Mouse (Mus musculus) liver, embryonic 14.5 days (tissue): ENCODE results near the gene Emc10. TPM values are rescaled to one million over a fixed set of nuclear protein-coding genes. Genes with fewer than 3 reads are reported as not detected.

Experiments used
- ATAC-seq: fragments of 200-750 bp; cut with Nextera tagmentation; 2 replicates; pipeline ENCODE4 v1.8.0; 2017; ENCODE audit warnings: moderate number of reproducible peaks, mild to moderate bottlenecking, moderate library complexity; ENCODE audit not compliant: insufficient read depth
- DNase-seq, 3 experiments: peaks; one replicate each; pipeline ENCODE4 v3.0.0-alpha.2; 2012 to 2013; ENCODE audit warnings: low read depth in 3 of 3, low spot score in 3 of 3
- H3K27ac ChIP-seq: fragments of 300-500 bp; sonication (generic); 2 replicates; pipeline ENCODE4 v1.5.1; 2014; ENCODE audit warnings: moderate library complexity, mild to moderate bottlenecking, control low read depth, inconsistent platforms
- H3K27me3 ChIP-seq: fragments of 300-500 bp; sonication (generic); 2 replicates; pipeline ENCODE4 v1.6.1; 2014; ENCODE audit warnings: mild to moderate bottlenecking, low read length, moderate library complexity; ENCODE audit not compliant: control insufficient read depth, insufficient read depth
- H3K36me3 ChIP-seq: fragments of 300-500 bp; sonication (generic); replicated peaks from 2 replicates; pipeline ENCODE4 v1.6.1; 2014; ENCODE audit warnings: low read depth; ENCODE audit not compliant: control insufficient read depth, insufficient read depth
- H3K4me1 ChIP-seq, 2 experiments: fragments of 200-500 bp in 1 of 2; fragments of 300-500 bp in 1 of 2; sonication (generic) in 1 of 2; replicated peaks; 2 replicates each; pipeline ENCODE4 v1.6.1; 2012 to 2014; ENCODE audit warnings: antibody characterized with exemption in 1 of 2, inconsistent platforms in 1 of 2, low read length in 1 of 2; ENCODE audit not compliant: control insufficient read depth in 2 of 2, insufficient read depth in 2 of 2
- H3K4me2 ChIP-seq: fragments of 300-500 bp; sonication (generic); 2 replicates; pipeline ENCODE4 v1.6.1; 2014; ENCODE audit warnings: low read depth, mild to moderate bottlenecking, control low read depth, moderate library complexity
- H3K4me3 ChIP-seq, 2 experiments: fragments of 200-500 bp in 1 of 2; fragments of 300-500 bp in 1 of 2; sonication (generic) in 1 of 2; 2 replicates each; pipeline ENCODE4 v1.5.1; 2012 to 2014; ENCODE audit warnings: low read depth in 2 of 2, low read length in 2 of 2, mild to moderate bottlenecking in 2 of 2, control low read depth in 1 of 2, inconsistent platforms in 1 of 2, moderate library complexity in 1 of 2; ENCODE audit not compliant: insufficient read depth in 1 of 2
- H3K9ac ChIP-seq: fragments of 300-500 bp; sonication (generic); replicated peaks from 2 replicates; pipeline ENCODE4 v1.6.1; 2014; ENCODE audit warnings: mild to moderate bottlenecking, control low read depth, moderate library complexity
- H3K9me3 ChIP-seq: fragments of 300-500 bp; sonication (generic); 2 replicates; pipeline ENCODE4 v1.6.1; 2016; ENCODE audit warnings: low read length, mixed read lengths; ENCODE audit not compliant: control insufficient read depth
- CTCF ChIP-seq: IDR thresholded peaks from 2 replicates; pipeline ENCODE4 v1.5.1; 2016; ENCODE audit warnings: antibody characterized with exemption, low read depth, control low read depth
- EP300 ChIP-seq: IDR thresholded peaks from 2 replicates; pipeline ENCODE4 v1.6.1; 2016; ENCODE audit warnings: antibody characterized with exemption, low read depth
- WGBS: fragments of 180-500 bp; shearing (Covaris S2); extraction: QIAGEN DNeasy Blood & Tissue Kit; methylation state at CpG from one replicate; pipeline ENCODE4 v1.1.7; 2014; ENCODE audit not compliant: insufficient replicate concordance; 5-methylcytosine and 5-hydroxymethylcytosine counted together
- microRNA-seq: library from miRNA; unstranded; fragments of <30 nt; microRNA quantifications from one replicate; pipeline ENCODE4, GENCODE M21; 2016
- polyA plus RNA-seq, 2 experiments: library from polyadenylated mRNA; depleted of rRNA in 1 of 2; stranded (reverse) in 1 of 2; unstranded in 1 of 2; fragments of >200 nt; fragmentation: Nextera tagmentation in 1 of 2; extraction: Ambion mirVana in 1 of 2; gene quantifications; 2 replicates each; pipeline versions ENCODE4 v1.2.1 to v1.2.3; 2012 to 2014

Emc10 gene
- polyA plus RNA-seq, 2 experiments: 41.7 to 46.7 TPM

- ATAC-seq: no peak
- no peak overlapping the region for H3K4me3 ChIP-seq
- WGBS: 11% methylated on average over 20 of the region's 20 CpGs
- no peak overlapping the region for H3K27ac ChIP-seq
- H3K4me2 ChIP-seq: no peak overlapping the region
- no peaks in the 10 kb centered on the region for H3K36me3 ChIP-seq
- no peaks in the 10 kb centered on the region for H3K4me1 ChIP-seq
- H3K9ac ChIP-seq: no peak overlapping the region
- no peaks in the 10 kb centered on the region for H3K9me3 ChIP-seq
- H3K27me3 ChIP-seq: peaks cover 73% of the 10 kb centered on the region
- TF ChIP-seq EP300 (no peak), CTCF (0 out of 2 replicates have a peak, but pooled peaks have one; percentile 11)
- DNase-seq: no peak
Observed at GRCm38 (mm10) chr7:44443268-44444173, 52.8 kb downstream of the Emc10 start.

DNA sequence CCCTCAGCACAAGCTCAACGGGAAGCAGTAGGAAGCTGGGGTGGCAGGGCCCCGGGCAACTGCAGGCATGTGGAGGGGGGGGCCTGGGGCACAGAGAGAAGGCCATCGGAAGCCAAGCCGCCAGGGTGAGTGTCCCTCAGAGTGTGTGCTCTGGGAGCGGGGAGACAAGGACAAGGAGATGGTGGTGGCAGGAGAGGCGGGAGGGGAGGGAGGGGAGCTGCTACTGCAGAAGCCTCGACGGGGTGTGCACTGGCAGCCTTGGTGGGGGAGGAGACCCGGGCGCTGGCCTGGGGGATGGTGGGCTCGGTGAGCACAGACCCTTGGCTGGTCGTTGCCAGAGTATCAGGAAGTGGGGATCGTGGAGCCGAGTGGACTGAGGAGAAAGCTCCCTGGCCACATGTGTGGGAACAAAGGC lies 53.9 kb downstream of the Emc10 start:
- Histone ChIP-seq H3K27me3 (peaks cover 73% of the 10 kb centered on the region), H3K4me3 (no peak overlapping the region), H3K9me3 (no peaks in the 10 kb centered on the region), H3K9ac (no peak overlapping the region), H3K4me1 (no peaks in the 10 kb centered on the region), H3K4me2 (no peak overlapping the region), H3K36me3 (no peaks in the 10 kb centered on the region), H3K27ac (no peak overlapping the region)
- TF ChIP-seq CTCF (no peak), EP300 (no peak)
- DNase-seq: no peak
- 0% methylated on average over 14 of the region's 14 CpGs for WGBS
- ATAC-seq: no peak

- no peaks in the 10 kb centered on the region for H3K36me3 ChIP-seq
- TF ChIP-seq EP300 (no peak), CTCF (no peak)
- ATAC-seq (no peak), DNase-seq (no peak)
- H3K4me1 ChIP-seq: no peaks in the 10 kb centered on the region
- no peak overlapping the region for H3K27ac ChIP-seq
- no peak overlapping the region for H3K4me3 ChIP-seq
- WGBS: 1% methylated on average over 14 of the region's 14 CpGs
- no peaks in the 10 kb centered on the region for H3K9me3 ChIP-seq
- no peak overlapping the region for H3K4me2 ChIP-seq
- peaks cover 73% of the 10 kb centered on the region for H3K27me3 ChIP-seq
- no peak overlapping the region for H3K9ac ChIP-seq
Observed at GRCm38 (mm10) chr7:44441648-44442109, 54.6 kb downstream of the Emc10 start.

GRCm38 (mm10) chr7:44441180-44441579 lies 55.1 kb downstream of the Emc10 start:
- DNase-seq (no peak), ATAC-seq (no peak)
- H3K4me3 ChIP-seq: no peak overlapping the region
- no peak overlapping the region for H3K27ac ChIP-seq
- WGBS: 15% methylated on average over 1 of the region's 1 CpGs
- no peak overlapping the region for H3K4me2 ChIP-seq
- H3K4me1 ChIP-seq: peaks cover 0 to 2% of the 10 kb centered on the region in 2 experiments; a peak in 3 of 4 replicates
- TF ChIP-seq CTCF (no peak), EP300 (no peak)
- H3K9me3 ChIP-seq: no peaks in the 10 kb centered on the region
- peaks cover 69% of the 10 kb centered on the region for H3K27me3 ChIP-seq
- no peaks in the 10 kb centered on the region for H3K36me3 ChIP-seq
- H3K9ac ChIP-seq: no peak overlapping the region

GRCm38 (mm10) chr7:44440479-44440878 lies 55.9 kb downstream of the Emc10 start:
- no peak for TF ChIP-seq EP300
- no peak for TF ChIP-seq CTCF
- H3K36me3 ChIP-seq: no peaks in the 10 kb centered on the region

More at GRCm38 (mm10) chr7:44440479-44440878, 55.9 kb downstream of the Emc10 start:
- H3K4me1 ChIP-seq: peaks cover 0 to 2% of the 10 kb centered on the region in 2 experiments; a peak in 3 of 4 replicates
- WGBS: 49% methylated on average over 1 of the region's 1 CpGs
- H3K4me2 ChIP-seq: no peak overlapping the region
- H3K27ac ChIP-seq: no peak overlapping the region
- DNase-seq (no peak), ATAC-seq (no peak)
- peaks cover 62% of the 10 kb centered on the region for H3K27me3 ChIP-seq
- H3K4me3 ChIP-seq: no peak overlapping the region
- H3K9ac ChIP-seq: no peak overlapping the region
- no peaks in the 10 kb centered on the region for H3K9me3 ChIP-seq

Small RNAs within 50 kb of the gene (microRNA-seq; reads per million reads assigned to microRNA genes)
- gene Mir7052 (1.7 reads per million), gene Mir7053 (1.3 reads per million)

Other genes with a start within 250 kb of the Emc10 start
- gene 1700028J19Rik, start 249.8 kb downstream of the Emc10 start, polyA plus RNA-seq (2012; rRNA removed): 0.97 and 1.3 TPM in 2 replicates
- 1.3 and 1.5 TPM in 2 replicates for gene 1700028J19Rik, start 249.8 kb downstream of the Emc10 start, polyA plus RNA-seq (2014; fragmentation: Nextera tagmentation; extraction: Ambion mirVana)
- 43.8 and 47.9 TPM in 2 replicates for gene 2410002F23Rik, start 249.8 kb downstream of the Emc10 start, polyA plus RNA-seq (2012; rRNA removed)
- 20.0 and 21.8 TPM in 2 replicates for gene 2410002F23Rik, start 249.8 kb downstream of the Emc10 start, polyA plus RNA-seq (2014; fragmentation: Nextera tagmentation; extraction: Ambion mirVana)
- not detected in 2 replicates for gene Acp4, start 239.2 kb downstream of the Emc10 start, polyA plus RNA-seq (2012; rRNA removed)
- gene Acp4, start 239.2 kb downstream of the Emc10 start, polyA plus RNA-seq (2014; fragmentation: Nextera tagmentation; extraction: Ambion mirVana): not detected in 2 replicates
- gene Gm15517, start 235.1 kb downstream of the Emc10 start, polyA plus RNA-seq (2012; rRNA removed): not detected in 2 replicates
- gene Gm15517, start 235.1 kb downstream of the Emc10 start, polyA plus RNA-seq (2014; fragmentation: Nextera tagmentation; extraction: Ambion mirVana): not detected in 2 replicates
- 0.34 and 0.38 TPM in 2 replicates for gene Clec11a, start 189.6 kb downstream of the Emc10 start, polyA plus RNA-seq (2012; rRNA removed)
- gene Clec11a, start 189.6 kb downstream of the Emc10 start, polyA plus RNA-seq (2014; fragmentation: Nextera tagmentation; extraction: Ambion mirVana): 0.33 and 0.51 TPM in 2 replicates
- gene Shank1, start 186.3 kb downstream of the Emc10 start, polyA plus RNA-seq (2012; rRNA removed): 0.04 and 0.06 TPM in 2 replicates
- 0.05 TPM in 1 of 2 replicates, not detected in the other for gene Shank1, start 186.3 kb downstream of the Emc10 start, polyA plus RNA-seq (2014; fragmentation: Nextera tagmentation; extraction: Ambion mirVana)
- 0.02 and 0.06 TPM in 2 replicates for gene Syt3, start 112.4 kb downstream of the Emc10 start, polyA plus RNA-seq (2012; rRNA removed)
- gene Syt3, start 112.4 kb downstream of the Emc10 start, polyA plus RNA-seq (2014; fragmentation: Nextera tagmentation; extraction: Ambion mirVana): 0.14 TPM in 1 of 2 replicates, not detected in the other
- 0.06 and 0.12 TPM in 2 replicates for gene 1700008O03Rik, start 110.7 kb downstream of the Emc10 start, polyA plus RNA-seq (2012; rRNA removed)
- gene 1700008O03Rik, start 110.7 kb downstream of the Emc10 start, polyA plus RNA-seq (2014; fragmentation: Nextera tagmentation; extraction: Ambion mirVana): not detected in 2 replicates
- 0.02 and 0.30 TPM in 2 replicates for gene Lrrc4b, start 67.5 kb downstream of the Emc10 start, polyA plus RNA-seq (2012; rRNA removed)
- not detected in 2 replicates for gene Lrrc4b, start 67.5 kb downstream of the Emc10 start, polyA plus RNA-seq (2014; fragmentation: Nextera tagmentation; extraction: Ambion mirVana)
- gene Aspdh, start 31.1 kb downstream of the Emc10 start, polyA plus RNA-seq (2012; rRNA removed): 10.2 and 14.7 TPM in 2 replicates
- gene Aspdh, start 31.1 kb downstream of the Emc10 start, polyA plus RNA-seq (2014; fragmentation: Nextera tagmentation; extraction: Ambion mirVana): 10.9 and 11.0 TPM in 2 replicates
- gene Josd2, start 28.5 kb downstream of the Emc10 start, polyA plus RNA-seq (2012; rRNA removed): 212 TPM in 2 replicates
- 155 and 164 TPM in 2 replicates for gene Josd2, start 28.5 kb downstream of the Emc10 start, polyA plus RNA-seq (2014; fragmentation: Nextera tagmentation; extraction: Ambion mirVana)
- gene Fam71e1, start 52 bp upstream of the Emc10 start, polyA plus RNA-seq (2012; rRNA removed): 0.64 and 1.5 TPM in 2 replicates
- 0.48 and 1.6 TPM in 2 replicates for gene Fam71e1, start 52 bp upstream of the Emc10 start, polyA plus RNA-seq (2014; fragmentation: Nextera tagmentation; extraction: Ambion mirVana)
- gene Mybpc2, start 28.1 kb upstream of the Emc10 start, polyA plus RNA-seq (2012; rRNA removed): not detected in 2 replicates
- gene Mybpc2, start 28.1 kb upstream of the Emc10 start, polyA plus RNA-seq (2014; fragmentation: Nextera tagmentation; extraction: Ambion mirVana): not detected in 2 replicates
- gene Spib, start 35.5 kb upstream of the Emc10 start, polyA plus RNA-seq (2012; rRNA removed): 0.15 and 0.16 TPM in 2 replicates
- 0.11 TPM in 2 replicates for gene Spib, start 35.5 kb upstream of the Emc10 start, polyA plus RNA-seq (2014; fragmentation: Nextera tagmentation; extraction: Ambion mirVana)
- 42.1 and 46.7 TPM in 2 replicates for gene Pold1, start 52.3 kb upstream of the Emc10 start, polyA plus RNA-seq (2012; rRNA removed)
- 37.5 and 40.2 TPM in 2 replicates for gene Pold1, start 52.3 kb upstream of the Emc10 start, polyA plus RNA-seq (2014; fragmentation: Nextera tagmentation; extraction: Ambion mirVana)
- gene Nr1h2, start 57.4 kb upstream of the Emc10 start, polyA plus RNA-seq (2012; rRNA removed): 30.8 and 35.7 TPM in 2 replicates
- 38.1 and 41.4 TPM in 2 replicates for gene Nr1h2, start 57.4 kb upstream of the Emc10 start, polyA plus RNA-seq (2014; fragmentation: Nextera tagmentation; extraction: Ambion mirVana)
- gene Napsa, start 75.9 kb upstream of the Emc10 start, polyA plus RNA-seq (2012; rRNA removed): 4.3 and 5.8 TPM in 2 replicates
- gene Napsa, start 75.9 kb upstream of the Emc10 start, polyA plus RNA-seq (2014; fragmentation: Nextera tagmentation; extraction: Ambion mirVana): 6.7 and 8.6 TPM in 2 replicates
- gene Kcnc3, start 94.1 kb upstream of the Emc10 start, polyA plus RNA-seq (2012; rRNA removed): 0.16 and 0.24 TPM in 2 replicates
- gene Kcnc3, start 94.1 kb upstream of the Emc10 start, polyA plus RNA-seq (2014; fragmentation: Nextera tagmentation; extraction: Ambion mirVana): not detected in 2 replicates
- 0.15 and 0.75 TPM in 2 replicates for gene Myh14, start 174.3 kb upstream of the Emc10 start, polyA plus RNA-seq (2012; rRNA removed)
- 0.09 and 0.23 TPM in 2 replicates for gene Myh14, start 174.3 kb upstream of the Emc10 start, polyA plus RNA-seq (2014; fragmentation: Nextera tagmentation; extraction: Ambion mirVana)
- not detected in 2 replicates for gene Izumo2, start 212.2 kb upstream of the Emc10 start, polyA plus RNA-seq (2012; rRNA removed)
- not detected in 2 replicates for gene Izumo2, start 212.2 kb upstream of the Emc10 start, polyA plus RNA-seq (2014; fragmentation: Nextera tagmentation; extraction: Ambion mirVana)